In genomic region chr5:111509014-111509561, GRCm38 (mm10) we compare ENCODE assay signal across 7 mouse cellular contexts.
A peak's percentile ranks its signal among the peaks of the same experiment; 100 is the strongest.
DNase-seq lines count a peak whose midpoint lies in the region; ATAC-seq and TF ChIP-seq lines count a peak whose summit lies in the region.

No protein-coding gene starts in this region.

- no peak for TF ChIP-seq CTCF in left cerebral cortex, adult 2 months (IDR thresholded peaks at IDR 0.05)

- peak overlapping the region; percentile 46 for H3K9ac ChIP-seq in embryonic facial prominence, embryonic 14.5 days (ENCODE audit: low read depth, low read length)
- peak overlapping the region; percentile 24; the same call in 1 of the 2 replicates for H3K9ac ChIP-seq in hindbrain, embryonic 13.5 days
- no peak overlapping the region for H3K9ac ChIP-seq in midbrain, embryonic 16.5 days (ENCODE audit: low read depth, low read length)

- H3K27me3 ChIP-seq in embryonic facial prominence, embryonic 14.5 days (replicated peaks; ENCODE audit: control insufficient read depth, insufficient read depth, low read length) = no peaks in the 10 kb centered on the region
- peaks cover 33% of the 10 kb centered on the region; the same call in 1 of the 2 replicates for H3K27me3 ChIP-seq in hindbrain, embryonic 13.5 days
- H3K27me3 ChIP-seq in midbrain, embryonic 16.5 days (ENCODE audit: control insufficient read depth, insufficient read depth, low read depth, low read length) = no peaks in the 10 kb centered on the region

- no peaks in the 10 kb centered on the region for H3K9me3 ChIP-seq in embryonic facial prominence, embryonic 14.5 days (ENCODE audit: control insufficient read depth, low read length)
- no peaks in the 10 kb centered on the region for H3K9me3 ChIP-seq in hindbrain, embryonic 13.5 days
- H3K9me3 ChIP-seq in midbrain, embryonic 16.5 days (replicated peaks; ENCODE audit: control insufficient read depth, low read length, poor library complexity, severe bottlenecking) = no peaks in the 10 kb centered on the region

- intact Hi-C loops in left cerebral cortex, adult 2 months (cut with DNase I) = no loop called here

- H3K4me2 ChIP-seq in embryonic facial prominence, embryonic 14.5 days (ENCODE audit: low read depth, low read length) = peak overlapping the region; percentile 51
- H3K4me2 ChIP-seq in hindbrain, embryonic 13.5 days = peak overlapping the region; percentile 11; the same call in 1 of the 2 replicates
- peak overlapping the region; percentile 25; the same call in 1 of the 2 replicates for H3K4me2 ChIP-seq in midbrain, embryonic 16.5 days (ENCODE audit: low read length)

- peak; percentile 14 to 43 for DNase-seq in adrenal gland, adult 18-20 months (ENCODE audit: low spot score in 2 of 2)
- DNase-seq in embryonic facial prominence, embryonic 14.5 days (ENCODE audit: low spot score) = peak; percentile 80
- DNase-seq in liver = peak; percentile 84
- DNase-seq in thymus, postnatal 14 days = peak; percentile 98
- no peak for DNase-seq in left cerebral cortex, adult 2 months (ENCODE audit: extremely low spot score in 1 of 2, low spot score in 2 of 2)

- H3K36me3 ChIP-seq in embryonic facial prominence, embryonic 14.5 days (ENCODE audit: control insufficient read depth, insufficient read depth, low read length) = no peaks in the 10 kb centered on the region
- H3K36me3 ChIP-seq in hindbrain, embryonic 13.5 days = no peaks in the 10 kb centered on the region
- no peaks in the 10 kb centered on the region for H3K36me3 ChIP-seq in midbrain, embryonic 16.5 days (ENCODE audit: control insufficient read depth, insufficient read depth, low read length)

- 0 out of 2 replicates have a peak overlapping the region, but pooled peaks have one; percentile 30 for H3K27ac ChIP-seq in embryonic facial prominence, embryonic 14.5 days (replicated peaks; ENCODE audit: low read depth, low read length)
- peak overlapping the region; percentile 62 for H3K27ac ChIP-seq in hindbrain, embryonic 13.5 days
- no peak overlapping the region for H3K27ac ChIP-seq in midbrain, embryonic 16.5 days (ENCODE audit: low read length)
- no peak overlapping the region for H3K27ac ChIP-seq in left cerebral cortex, adult 2 months

- peaks cover 23% of the 10 kb centered on the region for H3K4me1 ChIP-seq in embryonic facial prominence, embryonic 14.5 days (ENCODE audit: control insufficient read depth, insufficient read depth, low read length)
- peaks cover 63% of the 10 kb centered on the region for H3K4me1 ChIP-seq in hindbrain, embryonic 13.5 days (replicated peaks)
- H3K4me1 ChIP-seq in midbrain, embryonic 16.5 days (ENCODE audit: control insufficient read depth, insufficient read depth, low read length) = peaks cover 11% of the 10 kb centered on the region

- peak; percentile 53 for ATAC-seq in embryonic facial prominence, embryonic 14.5 days (ENCODE audit: low read depth)
- peak; percentile 12; the same call in 1 of the 2 replicates for ATAC-seq in hindbrain, embryonic 13.5 days (ENCODE audit: low FRiP score)
- no peak for ATAC-seq in midbrain, embryonic 16.5 days

- 2% methylated on average over 9 of the region's 21 CpGs for WGBS in embryonic facial prominence, embryonic 14.5 days
- under 1% methylated on average over 21 of the region's 21 CpGs for WGBS in hindbrain, embryonic 13.5 days
- WGBS in midbrain, embryonic 16.5 days = 3% methylated on average over 21 of the region's 21 CpGs

- H3K4me3 ChIP-seq in embryonic facial prominence, embryonic 14.5 days (ENCODE audit: low read depth, low read length) = peak overlapping the region; percentile 19
- H3K4me3 ChIP-seq in hindbrain, embryonic 13.5 days = no peak overlapping the region
- no peak overlapping the region for H3K4me3 ChIP-seq in midbrain, embryonic 16.5 days (ENCODE audit: low read depth, low read length)
- H3K4me3 ChIP-seq in left cerebral cortex, adult 2 months = no peak overlapping the region

Comparison
In these comparisons a context has a peak if more than half of its experiments do, and no peak if none do; other contexts are left out.
1. DNase-seq: peak in adrenal gland, adult 18-20 months (2 of 2), embryonic facial prominence, embryonic 14.5 days (single experiment), liver (single experiment) and thymus, postnatal 14 days (single experiment); none in left cerebral cortex, adult 2 months (0 of 2).
2. H3K27ac ChIP-seq: peak in embryonic facial prominence, embryonic 14.5 days (single experiment) and hindbrain, embryonic 13.5 days (single experiment); none in midbrain, embryonic 16.5 days (single experiment) and left cerebral cortex, adult 2 months (single experiment).
3. Peak in every context shown above with its lines, with median percentiles within 50 percentile points of each other: H3K4me2 ChIP-seq.